Mouse (Mus musculus) kidney, adult 9 months (tissue): ENCODE results near the gene Nptx1.

Experiments
- DNase-seq: peaks from one replicate; pipeline ENCODE4 v3.0.0; 2022

Gene Nptx1

GRCm38 (mm10) chr11:119521920-119522710, 25.4 kb downstream of the Nptx1 start:
- peak; percentile 17 for DNase-seq

DNA sequence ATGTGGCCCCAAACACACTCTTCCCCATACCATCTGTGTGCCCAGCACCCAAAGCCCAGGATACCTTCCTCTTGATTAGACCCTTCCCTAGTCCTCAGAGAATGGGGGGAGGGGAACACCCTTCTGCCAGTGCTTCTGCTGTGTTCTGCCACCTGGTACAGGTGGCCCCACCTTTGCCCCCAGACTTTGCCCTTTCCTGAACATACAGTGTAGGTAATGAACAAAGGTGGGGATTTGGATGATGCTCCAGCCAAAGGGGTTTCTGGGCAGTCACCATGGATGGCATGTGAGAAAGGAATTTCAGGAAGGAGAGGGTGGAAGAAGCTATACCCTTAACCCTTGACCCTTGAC, 26.9 kb downstream of the Nptx1 start:
- DNase-seq: no peak

DNA sequence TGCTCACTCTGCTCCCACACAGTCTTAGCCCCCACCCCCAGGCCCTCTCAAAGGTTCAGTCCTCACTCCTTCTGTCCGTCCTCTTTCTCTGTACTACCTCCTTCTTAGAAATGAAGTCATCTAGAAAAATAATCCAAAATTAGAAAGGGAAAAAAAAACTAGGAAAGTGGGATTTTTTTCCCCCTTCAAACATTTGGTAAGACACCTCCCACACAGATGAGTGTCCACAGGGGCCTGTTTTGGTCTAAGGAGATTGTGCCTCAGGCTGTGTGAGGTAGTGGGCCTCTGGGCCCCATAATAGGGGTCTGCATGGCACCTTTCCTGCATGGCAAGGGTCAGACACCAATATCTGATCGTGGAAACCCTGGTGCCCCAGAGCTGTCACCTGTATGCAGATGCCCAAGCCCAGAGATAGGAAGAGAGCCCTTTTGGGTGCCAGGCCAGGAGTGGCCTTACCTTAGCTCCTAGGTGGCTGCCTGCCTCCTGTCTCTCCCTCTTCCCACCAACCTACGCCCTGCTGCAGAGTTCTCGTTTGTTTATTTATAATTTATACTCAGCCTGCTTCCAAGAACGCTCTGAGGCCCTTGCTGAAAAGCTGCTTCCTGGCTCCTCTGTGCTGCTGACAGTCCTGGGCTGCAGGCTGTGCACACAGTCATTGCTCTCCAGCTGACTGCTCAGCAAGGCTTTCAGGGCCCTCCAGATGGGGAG, 27.4 kb downstream of the Nptx1 start:
- no peak for DNase-seq

GRCm38 (mm10) chr11:119519387-119519786, 28.2 kb downstream of the Nptx1 start:
- no peak for DNase-seq

DNA sequence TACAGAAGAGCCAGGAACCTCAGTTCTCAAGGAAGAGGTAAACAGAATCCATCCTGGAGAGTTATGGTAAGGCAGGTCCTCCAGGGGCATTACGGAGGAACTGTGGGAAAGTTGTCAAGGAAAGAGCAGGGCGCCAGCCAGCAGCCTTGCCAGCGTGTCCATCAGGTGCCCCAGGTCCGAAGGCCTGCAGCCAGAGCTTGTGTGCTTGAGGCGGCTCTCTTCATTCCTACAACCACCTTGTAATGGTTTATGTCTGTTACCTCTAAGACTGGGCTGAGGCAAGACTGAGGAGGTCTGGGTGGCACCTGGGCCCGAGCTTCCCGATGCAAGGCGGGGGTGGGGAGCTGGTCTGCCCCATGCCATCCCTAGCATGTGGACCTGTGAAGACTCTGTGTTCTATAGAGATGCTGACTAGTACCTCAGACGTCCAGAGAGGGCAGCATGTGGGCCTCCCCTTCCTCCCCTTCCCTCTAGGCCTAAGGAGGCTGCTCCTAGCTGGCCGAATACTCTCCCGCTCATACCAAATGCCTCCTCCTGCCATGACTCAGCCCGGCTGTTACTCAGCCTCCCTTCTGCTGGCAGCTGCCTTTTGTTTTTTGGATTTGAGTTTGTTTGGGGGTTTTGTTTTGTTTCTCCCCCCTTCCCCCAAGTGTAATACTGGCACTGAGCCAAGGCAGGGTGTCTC, 30.7 kb downstream of the Nptx1 start:
- no peak for DNase-seq

GRCm38 (mm10) chr11:119515823-119516676, 31.5 kb downstream of the Nptx1 start:
- no peak for DNase-seq

GRCm38 (mm10) chr11:119514967-119515636, 32.5 kb downstream of the Nptx1 start:
- DNase-seq: no peak

DNA sequence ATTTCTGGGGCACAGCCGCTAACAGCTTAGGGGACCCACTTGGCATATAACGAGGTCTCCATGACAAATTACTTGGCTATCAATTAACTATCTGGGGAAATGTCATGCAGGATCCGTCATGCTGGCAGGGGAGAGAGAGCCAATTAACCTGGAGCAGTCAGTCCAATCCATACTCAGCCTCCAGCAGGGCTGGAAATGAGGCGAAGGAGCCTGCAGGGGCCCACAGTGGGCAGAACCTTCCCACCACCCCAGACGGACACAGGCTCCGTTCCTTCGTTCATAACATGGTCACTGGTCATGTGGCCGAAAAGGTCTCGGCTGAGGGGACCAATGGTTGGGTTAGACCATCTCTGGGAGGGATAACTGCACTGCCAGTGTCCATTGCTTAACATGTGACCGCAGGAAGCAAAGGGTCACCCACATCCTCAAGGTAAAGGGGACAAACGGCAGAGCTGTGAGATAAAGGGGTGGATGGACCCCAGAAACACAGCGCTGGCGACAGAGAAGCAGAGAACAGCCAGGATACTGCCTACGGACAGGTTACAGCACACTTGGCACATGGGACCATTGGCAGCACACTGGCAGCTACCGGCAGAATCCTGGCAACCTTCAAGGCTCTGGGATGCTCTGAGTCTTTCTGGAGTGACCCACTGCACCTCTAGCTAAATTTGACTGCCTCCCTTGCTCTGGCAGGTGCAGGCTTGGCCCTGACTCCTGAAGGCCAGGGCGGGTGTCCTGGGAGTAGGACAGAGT, 33.3 kb downstream of the Nptx1 start:
- no peak for DNase-seq

- no peak for DNase-seq
Measured at GRCm38 (mm10) chr11:119513038-119513659, 34.4 kb downstream of the Nptx1 start.

- DNase-seq: no peak
Measured at GRCm38 (mm10) chr11:119509165-119509776, 38.3 kb downstream of the Nptx1 start.

DNA sequence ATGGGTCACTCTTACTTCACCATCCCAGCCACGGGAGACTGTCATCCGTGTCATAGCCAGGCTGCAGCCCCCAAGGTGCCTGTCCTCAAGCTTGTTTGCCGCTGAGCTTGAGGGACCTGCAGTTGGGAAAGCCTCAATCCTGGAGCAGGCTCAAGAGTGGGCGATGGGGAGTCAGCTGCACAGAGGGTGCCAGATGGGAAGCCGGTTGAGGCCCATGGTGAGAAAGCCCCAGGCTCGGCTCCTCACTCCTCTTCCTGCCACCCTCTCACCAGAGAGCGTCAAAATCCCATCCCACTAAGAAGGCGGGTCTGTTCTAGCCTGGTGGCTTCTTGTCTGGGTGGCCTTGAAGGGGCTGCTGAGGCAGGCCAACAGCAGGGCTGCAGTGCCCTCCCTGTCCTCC, 39.8 kb downstream of the Nptx1 start:
- DNase-seq: no peak

- no peak for DNase-seq
Measured at GRCm38 (mm10) chr11:119506386-119506785, 41.2 kb downstream of the Nptx1 start.

- DNase-seq: peak; percentile 63
Measured at GRCm38 (mm10) chr11:119503675-119504074, 43.9 kb downstream of the Nptx1 start.

- no peak for DNase-seq
Measured at GRCm38 (mm10) chr11:119500011-119500410, 47.5 kb downstream of the Nptx1 start.

- DNase-seq: no peak
Measured at GRCm38 (mm10) chr11:119499297-119499696, 48.3 kb downstream of the Nptx1 start.

- no peak for DNase-seq
Measured at GRCm38 (mm10) chr11:119497451-119497850, 50.1 kb downstream of the Nptx1 start.

DNA sequence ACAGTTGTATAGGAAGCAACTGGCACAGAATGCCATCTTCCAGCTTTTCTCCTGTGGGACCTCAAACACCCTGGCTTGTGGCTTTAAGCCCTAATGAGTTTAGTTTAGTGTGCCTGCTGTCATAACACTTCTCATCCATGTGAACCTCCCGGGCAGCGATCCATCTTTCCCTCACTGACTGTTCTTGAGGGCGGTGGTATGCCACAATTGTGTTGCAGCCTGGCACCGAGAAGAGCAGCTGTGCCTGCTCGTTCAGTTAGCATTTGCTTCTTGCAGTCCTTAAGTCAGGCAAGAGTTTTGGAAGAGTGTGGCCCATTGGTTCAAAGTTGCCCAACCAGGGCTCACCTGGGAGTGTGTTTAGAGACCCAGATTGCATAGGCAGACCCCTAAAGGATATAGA, 51.4 kb downstream of the Nptx1 start:
- DNase-seq: no peak

GRCm38 (mm10) chr11:119493516-119493915, 54.0 kb downstream of the Nptx1 start:
- no peak for DNase-seq

GRCm38 (mm10) chr11:119492830-119493229, 54.7 kb downstream of the Nptx1 start:
- DNase-seq: no peak

DNA sequence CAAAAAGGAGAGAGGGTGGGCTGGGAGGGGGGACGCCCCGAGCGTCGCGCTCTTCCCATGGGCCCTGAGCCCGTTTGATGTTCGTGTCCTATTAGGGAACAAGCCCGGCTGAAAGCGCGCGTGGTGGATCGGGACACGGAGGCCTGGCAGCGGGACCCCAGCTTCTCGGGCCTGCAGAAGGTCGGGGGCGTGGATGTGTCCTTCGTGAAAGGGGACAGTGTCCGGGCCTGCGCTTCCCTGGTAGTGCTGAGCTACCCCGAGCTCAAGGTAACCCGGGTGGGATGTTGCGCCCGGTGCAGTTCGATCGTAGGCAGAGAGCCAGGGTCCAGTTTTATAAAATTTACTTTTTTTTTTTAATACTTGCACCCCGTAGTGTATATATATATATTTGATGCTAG, 55.9 kb downstream of the Nptx1 start:
- DNase-seq: no peak
